In genomic region chr12:111878213-111878612, GRCm38 (mm10) we compare ENCODE assay signal across 9 mouse cellular contexts. TPM values are rescaled to one million over a fixed set of nuclear protein-coding genes. Genes with fewer than 3 reads are reported as not detected.
DNase-seq lines count a peak whose midpoint lies in the region; ATAC-seq and TF ChIP-seq lines count a peak whose summit lies in the region.
"Had no signal": no experiment of that assay in that cellular context is flagged by ENCODE, and none has a peak within 500 bp of the region (broad histone marks: within the 10 kb centered on the region; RNA-seq: fewer than 3 reads in every experiment).

No protein-coding gene starts in this region.

- peak; percentile 51; the same call in 1 of the 2 replicates for ATAC-seq in G1E (ENCODE audit: extremely low read depth, insufficient number of reproducible peaks, low FRiP score, poor library complexity, severe bottlenecking)
- peak; percentile 76 for ATAC-seq in forebrain, embryonic 13.5 days
- peak; percentile 83 for ATAC-seq in lung, embryonic 16.5 days (ENCODE audit: low read depth)

- intact Hi-C loops in heart, postnatal 36 days (cut with DNase I), result loop anchor here (1.0 to 5.0 kb wide), 4 partner anchors 68 to 214 kb away; no protein-coding TSS in a partner anchor

- H3K4me3 ChIP-seq in G1E (ENCODE audit: low read depth, low read length), result no peak overlapping the region
- H3K4me3 ChIP-seq in forebrain, embryonic 13.5 days, result no peak overlapping the region
- no peak overlapping the region for H3K4me3 ChIP-seq in lung, embryonic 16.5 days (ENCODE audit: low read length)
- H3K4me3 ChIP-seq: limb, embryonic 13.5 days had no signal

- peaks cover 27% of the 10 kb centered on the region for H3K36me3 ChIP-seq in G1E (replicated peaks)
- no peaks in the 10 kb centered on the region for H3K36me3 ChIP-seq in forebrain, embryonic 13.5 days (ENCODE audit: poor library complexity, severe bottlenecking)
- no peaks in the 10 kb centered on the region for H3K36me3 ChIP-seq in lung, embryonic 16.5 days (ENCODE audit: control insufficient read depth, insufficient read depth, low read length)
- H3K36me3 ChIP-seq: limb, embryonic 13.5 days had no signal

- no peaks in the 10 kb centered on the region for H3K27me3 ChIP-seq in G1E (ENCODE audit: insufficient read depth, low read length)
- no peaks in the 10 kb centered on the region for H3K27me3 ChIP-seq in forebrain, embryonic 13.5 days
- H3K27me3 ChIP-seq in lung, embryonic 16.5 days (ENCODE audit: control insufficient read depth, insufficient read depth, low read depth, low read length), result no peaks in the 10 kb centered on the region
- H3K27me3 ChIP-seq: limb, embryonic 13.5 days had no signal

- DNase-seq in G1E (ENCODE audit: low spot score), result peak; percentile 68
- DNase-seq in c-Kit-positive CD71-positive TER-119-negative erythroid progenitor cells, embryonic 14.5 days (ENCODE audit: low read depth), result peak; percentile 79
- peak; percentile 81 to 90 for DNase-seq in heart, postnatal 36 days
- peak; percentile 85 for DNase-seq in large intestine, adult 2 months (ENCODE audit: low read depth, low spot score)
- DNase-seq in retina, postnatal 1 day, result peak; percentile 87
- peak; percentile 48 to 55 for DNase-seq in urinary bladder, adult 18-20 months (ENCODE audit: low spot score in 2 of 2)

- H3K4me1 ChIP-seq in G1E (ENCODE audit: insufficient read depth, low read depth, low read length), result peaks cover 51% of the 10 kb centered on the region
- H3K4me1 ChIP-seq in forebrain, embryonic 13.5 days, result no peaks in the 10 kb centered on the region
- 0 out of 2 replicates have a peak, but pooled peaks cover 2% of the 10 kb centered on the region for H3K4me1 ChIP-seq in lung, embryonic 16.5 days (replicated peaks; ENCODE audit: control insufficient read depth, insufficient read depth, low read length)
- H3K4me1 ChIP-seq: limb, embryonic 13.5 days had no signal

- TF ChIP-seq CTCF in G1E (IDR thresholded peaks at IDR 0.05; ENCODE audit: low read depth, low read length), result peak; percentile 91

- no peak overlapping the region for H3K4me2 ChIP-seq in forebrain, embryonic 13.5 days
- H3K4me2 ChIP-seq in lung, embryonic 16.5 days (ENCODE audit: low read depth, low read length), result no peak overlapping the region
- H3K4me2 ChIP-seq: limb, embryonic 13.5 days had no signal

- no peak overlapping the region for H3K27ac ChIP-seq in forebrain, embryonic 13.5 days
- H3K27ac ChIP-seq in lung, embryonic 16.5 days (ENCODE audit: low read length), result no peak overlapping the region
- H3K27ac ChIP-seq: limb, embryonic 13.5 days had no signal

- H3K9me3 ChIP-seq in G1E (replicated peaks), result no peaks in the 10 kb centered on the region
- no peaks in the 10 kb centered on the region for H3K9me3 ChIP-seq in forebrain, embryonic 13.5 days (replicated peaks)
- no peaks in the 10 kb centered on the region for H3K9me3 ChIP-seq in lung, embryonic 16.5 days (ENCODE audit: control insufficient read depth, low read length)
- H3K9me3 ChIP-seq: limb, embryonic 13.5 days had no signal

- no peak overlapping the region for H3K9ac ChIP-seq in forebrain, embryonic 13.5 days
- no peak overlapping the region for H3K9ac ChIP-seq in lung, embryonic 16.5 days (ENCODE audit: low read length)
- H3K9ac ChIP-seq: limb, embryonic 13.5 days had no signal

- 8% methylated on average over 3 of the region's 3 CpGs for whole genome bisulfite sequencing in forebrain, embryonic 13.5 days
- WGBS in large intestine, adult 2 months, result 11% methylated on average over 3 of the region's 3 CpGs
- WGBS in lung, embryonic 16.5 days, result 9% methylated on average over 3 of the region's 3 CpGs

RNA-seq across cellular contexts. Expression of gene Ppp1r13b, which starts 29.7 kb away (rescaled TPM):
- total RNA-seq in G1E (2014; fragmentation: Nextera tagmentation), result 41.7 and 51.5 TPM in 2 replicates
- 16.4 and 19.7 TPM in 2 replicates for total RNA-seq in G1E (2017)
- polyA plus RNA-seq in G1E (2012), result 27.8 and 28.1 TPM in 2 replicates
- polyA plus RNA-seq in forebrain, embryonic 13.5 days (2015; fragmentation: Nextera tagmentation; extraction: Ambion mirVana), result 9.3 TPM in 2 replicates
- 10 to 100 TPM; 19.7 to 20.3 TPM for total RNA-seq in heart, postnatal 36 days (2021)
- polyA plus RNA-seq in large intestine, adult 2 months (2012; rRNA removed), result 18.8 and 25.7 TPM in 2 replicates
- polyA plus RNA-seq in lung, embryonic 16.5 days (2015; fragmentation: Nextera tagmentation; extraction: Ambion mirVana), result 11.3 and 15.9 TPM in 2 replicates
